Mouse (Mus musculus) c-Kit-positive CD71-positive TER-119-positive erythroid progenitor cells, embryonic 14.5 days (primary cell): ENCODE data around the gene Maob.

Experiments used
- DNase-seq: peaks from one replicate; pipeline ENCODE4 v3.0.0-alpha.2; 2013; ENCODE audit warnings: low spot score

Gene Maob

DNA sequence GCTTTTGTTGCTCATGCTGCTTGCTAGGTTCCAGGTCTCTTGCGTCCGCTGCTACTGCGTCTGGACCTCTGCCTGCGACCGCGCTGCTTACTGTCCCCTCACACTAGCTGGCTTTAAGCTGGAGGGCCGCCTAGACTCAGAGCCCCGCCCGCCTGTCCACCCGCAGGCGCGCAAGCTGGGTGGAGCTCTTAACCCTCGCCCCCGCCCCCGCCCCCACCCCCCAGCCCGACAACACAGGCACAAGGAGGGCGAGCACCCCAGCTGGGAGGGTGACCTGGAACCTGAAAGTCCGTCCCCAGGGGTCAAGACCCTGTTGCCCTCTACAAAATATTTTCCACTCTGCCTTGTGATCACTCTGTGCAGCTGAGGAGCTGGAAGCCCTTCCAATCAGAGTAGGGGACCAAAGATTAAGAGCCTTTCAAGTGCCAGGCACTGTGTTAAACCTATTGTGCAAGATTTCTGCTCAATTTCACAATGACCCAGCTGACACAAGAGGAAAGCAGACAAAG is at the start of gene Maob:
Maob (minus strand) TSS at position 106 of the 509 bp plus-strand sequence.
- no peak for DNase-seq

- DNase-seq = no peak
Measured at GRCm38 (mm10) chrX:16860244-16860643, 43.1 kb upstream of the Maob start.

DNA sequence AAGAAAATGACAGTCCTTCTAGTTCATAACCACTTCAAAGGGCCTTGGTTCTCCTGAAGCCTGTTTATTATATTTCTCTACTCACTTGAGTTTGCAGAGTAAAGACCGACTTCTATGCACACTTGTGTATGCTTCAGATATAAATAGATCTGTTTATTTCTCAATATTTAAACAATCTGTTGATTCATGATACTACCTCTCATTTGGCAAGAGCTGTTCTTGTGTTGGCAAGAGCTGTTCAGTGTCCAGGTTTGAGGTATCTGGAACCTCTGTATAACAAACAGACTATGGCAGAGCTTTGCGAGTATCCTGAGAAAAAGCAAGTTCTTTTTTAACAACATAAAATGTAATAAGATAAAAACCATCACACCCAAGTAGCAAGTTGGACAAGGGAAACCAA is 28.9 kb upstream of the Maob start:
- DNase-seq = no peak

- DNase-seq = no peak
Measured at GRCm38 (mm10) chrX:16841443-16841842, 24.3 kb upstream of the Maob start.

- no peak for DNase-seq
Measured at GRCm38 (mm10) chrX:16837293-16837692, 20.1 kb upstream of the Maob start.

- no peak for DNase-seq
Measured at GRCm38 (mm10) chrX:16836488-16837082, 19.4 kb upstream of the Maob start.

GRCm38 (mm10) chrX:16826028-16826427 is 8.9 kb upstream of the Maob start:
- no peak for DNase-seq

DNA sequence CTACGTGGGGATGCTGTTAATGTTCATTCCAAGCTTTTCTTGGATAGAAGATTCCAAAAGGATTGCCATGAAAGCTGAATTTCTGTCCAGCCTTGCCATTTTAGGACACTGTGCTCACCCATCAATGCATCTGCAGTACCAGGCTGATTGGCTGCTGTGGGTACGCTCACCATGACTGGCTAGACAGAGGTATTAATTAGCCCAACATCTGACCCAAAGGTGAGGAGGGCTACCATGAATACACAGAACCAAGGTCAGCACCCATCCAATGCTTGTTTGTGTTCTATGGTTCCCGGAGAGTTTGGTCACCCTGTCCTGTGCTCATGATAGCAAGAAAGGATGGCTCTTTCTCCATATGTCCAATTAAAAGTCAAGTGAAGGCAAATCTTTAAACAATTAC is 1.2 kb downstream of the Maob start:
- DNase-seq = no peak

- DNase-seq = no peak
Measured at GRCm38 (mm10) chrX:16812080-16812479, 5.1 kb downstream of the Maob start.

DNA sequence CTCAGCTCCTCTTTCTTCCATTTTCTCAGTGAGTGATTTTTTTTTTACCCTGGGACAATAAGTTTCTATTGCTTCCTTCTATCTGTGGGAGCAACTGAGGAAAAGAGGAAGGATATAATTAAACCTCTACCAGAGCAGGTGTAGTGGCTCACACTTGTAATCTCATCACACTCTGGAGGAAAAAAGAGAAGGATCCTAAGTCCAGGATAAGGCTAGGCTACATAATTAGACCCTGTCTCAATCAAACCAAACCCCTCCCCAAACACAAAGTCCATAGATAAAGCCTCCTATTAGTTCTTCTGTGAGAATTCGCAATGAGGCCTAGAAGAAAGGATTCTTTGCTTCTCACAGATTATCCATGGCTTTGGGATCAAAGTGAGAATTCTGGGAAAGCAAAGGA is 49.7 kb downstream of the Maob start:
- DNase-seq = no peak

DNA sequence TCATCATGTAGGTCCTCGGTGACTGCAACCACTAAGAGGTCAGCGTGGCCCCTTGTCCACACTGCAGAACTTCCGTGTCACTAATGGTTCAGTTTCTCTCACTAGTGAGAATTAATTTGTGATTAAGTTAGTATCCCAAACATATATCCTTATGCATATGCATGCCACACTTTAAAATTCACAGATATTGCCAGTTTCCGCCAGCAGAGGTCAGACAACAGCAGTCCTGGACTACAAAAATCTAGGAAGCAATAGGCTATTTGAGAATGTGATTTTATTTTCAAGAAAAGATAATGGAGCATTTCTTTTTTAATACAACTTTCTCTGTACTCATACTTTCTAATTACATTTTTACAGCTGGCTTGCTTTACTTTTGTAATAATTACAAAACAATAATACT is 51.0 kb downstream of the Maob start:
- DNase-seq = no peak

- no peak for DNase-seq
Measured at GRCm38 (mm10) chrX:16761430-16761829, 55.7 kb downstream of the Maob start.

DNA sequence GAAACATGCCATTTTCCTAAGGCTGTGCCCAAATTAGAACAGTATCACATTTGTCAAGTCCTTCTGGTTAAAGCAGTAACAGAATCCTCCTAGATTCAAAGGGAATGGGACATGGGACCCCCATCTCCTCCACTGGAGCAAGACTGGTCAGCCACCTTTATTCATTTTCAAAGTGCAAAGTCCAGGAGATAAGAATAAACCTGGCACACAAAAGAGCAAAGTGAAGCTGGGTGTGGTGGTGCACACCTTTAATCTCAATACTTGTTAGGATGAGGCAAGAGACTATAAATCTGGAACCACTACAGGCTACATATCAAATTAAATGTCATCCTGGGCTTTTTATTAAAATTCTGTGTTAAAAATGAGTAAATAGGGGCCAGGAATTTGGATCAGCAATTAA is 62.4 kb downstream of the Maob start:
- no peak for DNase-seq

GRCm38 (mm10) chrX:16748932-16749331 is 68.2 kb downstream of the Maob start:
- no peak for DNase-seq

- DNase-seq = no peak
Measured at GRCm38 (mm10) chrX:16714033-16714432, 103.1 kb downstream of the Maob start.

GRCm38 (mm10) chrX:16706094-16706493 is 111.1 kb downstream of the Maob start:
- no peak for DNase-seq
